Mouse (Mus musculus) heart, adult 2 months (tissue): Measurements from ENCODE around the gene Gemin8. TPM values are rescaled to one million over a fixed set of nuclear protein-coding genes. Genes with fewer than 3 reads are reported as not detected.

ENCODE experiments used
- DNase-seq, 2 experiments: peaks; one replicate each; pipeline ENCODE4 v3.0.0; 2021
- H3K27ac ChIP-seq: fragments of 200-600 bp; 2 replicates; pipeline ENCODE4 v1.8.1; 2022
- H3K27me3 ChIP-seq: fragments of 200-500 bp; 2 replicates; pipeline ENCODE4 v1.6.1; 2012; ENCODE audit warnings: mild to moderate bottlenecking, low read length, inconsistent platforms, mixed read lengths; ENCODE audit not compliant: control insufficient read depth, insufficient read depth
- H3K36me3 ChIP-seq: fragments of 200-500 bp; 2 replicates; pipeline ENCODE4 v1.6.1; 2012; ENCODE audit warnings: low read length, inconsistent platforms; ENCODE audit not compliant: control insufficient read depth, insufficient read depth
- H3K4me1 ChIP-seq: fragments of 200-500 bp; 2 replicates; pipeline ENCODE4 v1.6.1; 2011; ENCODE audit warnings: low read length; ENCODE audit not compliant: control insufficient read depth, insufficient read depth
- H3K4me3 ChIP-seq: fragments of 200-600 bp; 2 replicates; pipeline ENCODE4 v1.8.1; 2022
- H3K79me2 ChIP-seq: fragments of 200-500 bp; replicated peaks from 2 replicates; pipeline ENCODE4 v1.6.1; 2012; ENCODE audit warnings: mild to moderate bottlenecking, inconsistent platforms, low read length, moderate library complexity, mixed read lengths; ENCODE audit not compliant: control insufficient read depth, insufficient read depth
- H3K9ac ChIP-seq: fragments of 200-500 bp; 2 replicates; pipeline ENCODE4 v1.6.1; 2012; ENCODE audit warnings: low read depth, mild to moderate bottlenecking, control low read depth, inconsistent platforms, low read length, mixed read lengths
- CTCF ChIP-seq: fragments of 200-600 bp; IDR thresholded peaks from 2 replicates; pipeline ENCODE4 v1.8.1; 2022; ENCODE audit warnings: antibody characterized with exemption, mild to moderate bottlenecking, moderate library complexity
- EP300 ChIP-seq: fragments of 200-500 bp; IDR thresholded peaks from 2 replicates; pipeline ENCODE4 v1.6.1; 2011; ENCODE audit warnings: low read depth, low read length, control low read depth; ENCODE audit not compliant: insufficient read depth
- POLR2A ChIP-seq: fragments of 200-500 bp; IDR thresholded peaks from 2 replicates; pipeline ENCODE4 v1.6.1; 2011; ENCODE audit warnings: mild to moderate bottlenecking, low read depth, low read length, control low read depth; ENCODE audit not compliant: insufficient read depth
- WGBS: fragments of 180-500 bp; shearing (Covaris S2); methylation state at CpG from one replicate; pipeline ENCODE4 v1.1.7; 2018; 5-methylcytosine and 5-hydroxymethylcytosine counted together
- intact Hi-C: fragments of 180-260 bp; cut with DNase I; formaldehyde crosslinking; loops from one replicate; pipeline ENCODE4 v1.15.1; 2025
- polyA plus RNA-seq: library from polyadenylated mRNA; depleted of rRNA; stranded (reverse); fragments of >200 nt; gene quantifications from 2 replicates; pipeline ENCODE4 v1.2.3, GENCODE M21; 2012
- total RNA-seq, 2 experiments: library from RNA; stranded (reverse); gene quantifications; 2 replicates each; pipeline ENCODE4 v1.2.3; 2021

Gemin8 gene
- total and polyA plus RNA-seq, 3 experiments: 2.6 to 3.3 (median 2.7) TPM

DNA sequence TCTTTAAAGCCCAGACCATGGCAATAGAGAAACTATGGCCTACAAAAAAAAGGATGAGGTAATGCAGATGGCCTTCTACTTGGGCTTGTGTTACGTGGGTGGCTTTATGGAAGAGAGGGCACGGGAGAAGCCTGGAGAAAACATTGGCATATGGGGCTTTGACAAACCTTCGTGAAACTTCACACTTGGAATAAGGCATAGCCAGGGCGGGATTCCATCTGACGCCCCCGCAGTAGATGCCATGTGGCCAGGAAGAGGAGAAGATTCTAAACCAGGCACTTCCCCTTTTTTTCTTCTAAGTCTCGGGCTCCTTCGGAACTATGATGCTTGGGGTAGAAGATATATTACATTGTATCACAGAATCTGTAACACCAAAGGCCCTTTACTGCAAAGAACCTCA, 46.5 kb downstream of the Gemin8 start:
- Histone ChIP-seq H3K27me3 (no peaks in the 10 kb centered on the region), H3K4me3 (no peak overlapping the region), H3K4me1 (no peaks in the 10 kb centered on the region), H3K9ac (no peak overlapping the region), H3K27ac (no peak overlapping the region), H3K79me2 (no peaks in the 10 kb centered on the region), H3K36me3 (no peaks in the 10 kb centered on the region)
- intact Hi-C loops: no loop called here
- 77% methylated on average over 8 of the region's 8 CpGs for WGBS
- TF ChIP-seq POLR2A (no peak), EP300 (no peak), CTCF (no peak)
- DNase-seq: no peak

DNA sequence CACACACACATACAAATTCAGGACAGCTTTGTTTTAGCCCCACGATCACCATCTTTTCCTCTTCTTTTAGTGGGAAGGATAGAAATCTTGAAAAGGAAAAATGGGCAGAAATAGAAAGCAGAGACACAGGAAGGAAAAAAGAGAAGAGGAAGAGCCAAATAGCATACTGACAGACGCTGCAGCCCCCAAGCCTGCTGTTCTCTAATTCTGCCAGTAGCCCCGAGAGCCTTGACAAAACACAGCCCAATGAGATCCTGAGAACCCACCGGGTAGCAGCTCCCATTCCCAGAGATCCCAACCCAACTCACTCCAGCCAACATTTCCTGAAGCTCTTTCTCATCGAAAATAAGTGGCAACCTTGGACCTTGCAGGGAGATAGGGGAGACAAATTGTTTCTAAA, 49.1 kb downstream of the Gemin8 start:
- no peaks in the 10 kb centered on the region for H3K27me3 ChIP-seq
- no peak overlapping the region for H3K27ac ChIP-seq
- H3K4me3 ChIP-seq: no peak overlapping the region
- intact Hi-C loops: no loop called here
- no peak overlapping the region for H3K9ac ChIP-seq
- 29% methylated on average over 5 of the region's 5 CpGs for WGBS
- no peaks in the 10 kb centered on the region for H3K36me3 ChIP-seq
- no peaks in the 10 kb centered on the region for H3K79me2 ChIP-seq
- TF ChIP-seq EP300 (no peak), CTCF (no peak), POLR2A (no peak)
- DNase-seq: no peak
- H3K4me1 ChIP-seq: no peaks in the 10 kb centered on the region

- TF ChIP-seq CTCF (no peak), POLR2A (no peak), EP300 (no peak)
Measured at GRCm38 (mm10) chrX:166226856-166227255, 56.6 kb downstream of the Gemin8 start.

GRCm38 (mm10) chrX:166229750-166230149, 59.5 kb downstream of the Gemin8 start:
- WGBS: 61% methylated on average over 3 of the region's 3 CpGs
- no peak for TF ChIP-seq EP300
- TF ChIP-seq POLR2A: no peak
- no peak for TF ChIP-seq CTCF
- Histone ChIP-seq H3K36me3 (no peaks in the 10 kb centered on the region), H3K9ac (no peak overlapping the region), H3K79me2 (no peaks in the 10 kb centered on the region), H3K4me3 (no peak overlapping the region), H3K27ac (no peak overlapping the region), H3K27me3 (no peaks in the 10 kb centered on the region), H3K4me1 (no peaks in the 10 kb centered on the region)
- intact Hi-C loops: no loop called here
- no peak for DNase-seq

More at GRCm38 (mm10) chrX:166226856-166227255, 56.6 kb downstream of the Gemin8 start:
- Histone ChIP-seq H3K27ac (no peak overlapping the region), H3K79me2 (no peaks in the 10 kb centered on the region), H3K36me3 (no peaks in the 10 kb centered on the region), H3K4me3 (no peak overlapping the region), H3K9ac (no peak overlapping the region), H3K27me3 (no peaks in the 10 kb centered on the region), H3K4me1 (no peaks in the 10 kb centered on the region)
- intact Hi-C loops: no loop called here
- 76% methylated on average over 5 of the region's 5 CpGs for WGBS
- no peak for DNase-seq

DNA sequence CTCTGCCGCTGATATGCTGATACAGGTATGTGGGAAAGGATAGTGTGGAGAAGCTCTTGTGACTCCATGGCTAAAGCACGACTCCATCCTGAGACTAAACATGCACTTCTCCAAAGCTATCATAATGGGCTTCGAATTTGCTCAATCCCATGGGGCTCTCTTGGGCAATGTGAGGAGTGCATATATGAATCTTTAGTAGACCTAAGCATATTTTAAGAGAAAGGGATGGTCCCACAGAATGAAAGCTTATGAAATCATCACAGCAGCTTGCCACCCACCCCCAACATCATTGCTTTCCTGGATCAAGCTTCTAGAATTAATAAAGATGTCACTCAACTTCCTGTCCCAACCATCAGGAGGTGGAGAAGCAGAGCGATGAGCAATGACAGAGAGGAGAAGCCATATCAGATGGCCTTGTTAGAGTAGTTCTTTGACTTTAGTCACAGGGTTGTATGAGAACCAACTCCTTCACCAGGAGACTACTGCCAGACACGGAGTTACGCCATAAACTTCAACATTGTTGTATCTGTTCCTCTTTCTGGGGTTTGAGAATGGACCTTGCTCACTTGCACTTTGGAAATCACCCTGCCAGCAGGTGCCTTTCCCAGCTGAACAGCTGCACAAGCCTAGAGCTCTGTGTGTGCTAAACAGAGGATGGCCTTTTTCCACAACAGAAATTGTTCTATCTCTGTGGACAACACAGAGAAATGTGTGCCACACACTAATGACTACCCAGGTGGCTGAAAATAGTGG, 60.4 kb downstream of the Gemin8 start:
- TF ChIP-seq CTCF: no peak
- no peak for TF ChIP-seq EP300
- TF ChIP-seq POLR2A: no peak
- 84% methylated on average over 6 of the region's 6 CpGs for WGBS
- intact Hi-C loops: no loop called here
- Histone ChIP-seq H3K4me3 (no peak overlapping the region), H3K4me1 (no peaks in the 10 kb centered on the region), H3K27ac (no peak overlapping the region), H3K79me2 (no peaks in the 10 kb centered on the region), H3K9ac (no peak overlapping the region), H3K27me3 (no peaks in the 10 kb centered on the region), H3K36me3 (no peaks in the 10 kb centered on the region)
- no peak for DNase-seq

DNA sequence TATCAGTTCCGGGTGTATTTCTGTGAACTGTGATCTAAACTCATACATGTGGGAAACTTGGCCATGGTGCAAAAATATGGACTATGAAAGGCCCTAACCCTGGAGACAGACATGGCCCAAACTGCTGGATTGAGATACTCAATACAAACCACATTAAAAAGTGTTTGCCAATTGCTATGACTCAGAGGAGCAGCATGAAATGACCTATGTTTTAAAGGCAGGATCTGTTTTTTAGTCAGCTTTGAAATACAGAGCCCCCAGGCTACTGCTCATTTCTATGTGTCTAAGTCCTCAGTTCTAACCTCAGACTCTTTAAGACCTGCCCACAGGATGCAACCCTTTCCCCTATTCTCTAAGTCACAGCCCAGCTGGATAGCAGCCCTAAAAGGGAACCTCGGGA, 65.9 kb downstream of the Gemin8 start:
- no peak for DNase-seq
- TF ChIP-seq CTCF (no peak), EP300 (no peak), POLR2A (no peak)
- H3K9ac ChIP-seq: no peak overlapping the region
- no peaks in the 10 kb centered on the region for H3K36me3 ChIP-seq
- H3K4me1 ChIP-seq: no peaks in the 10 kb centered on the region
- no peaks in the 10 kb centered on the region for H3K79me2 ChIP-seq
- intact Hi-C loops: loop anchor here (5.0 kb wide), 1 partner anchor 46 kb away; no protein-coding TSS in a partner anchor
- no peak overlapping the region for H3K27ac ChIP-seq
- 45% methylated on average over 2 of the region's 2 CpGs for WGBS
- no peaks in the 10 kb centered on the region for H3K27me3 ChIP-seq
- H3K4me3 ChIP-seq: no peak overlapping the region
